Mouse (Mus musculus) liver, embryonic 13.5 days (tissue): ENCODE measurements around the gene Pfkfb1. TPM values are rescaled to one million over a fixed set of nuclear protein-coding genes. Genes with fewer than 3 reads are reported as not detected.

Experiments used
- microRNA-seq: library from miRNA; unstranded; fragments of <30 nt; microRNA quantifications from one replicate; pipeline ENCODE4, GENCODE M21; 2016
- polyA plus RNA-seq: library from polyadenylated mRNA; unstranded; fragments of >200 nt; fragmentation: Nextera tagmentation; extraction: Ambion mirVana; gene quantifications from 2 replicates; pipeline ENCODE4 v1.2.1, GENCODE M21; 2015

The Pfkfb1 gene
- polyA plus RNA-seq, 1 experiment from 2014 or later: 4.4 TPM

Small RNA genes within 50 kb of the gene (microRNA-seq; reads per million reads assigned to microRNA genes)
- gene Mir3620: not detected

Other genes with a start within 250 kb of the Pfkfb1 start
- 17.2 and 19.7 TPM in 2 replicates for gene Tmem29, start 129.1 kb upstream of the Pfkfb1 start, polyA plus RNA-seq
- 981 and 999 TPM in 2 replicates for gene Alas2, start 40.9 kb upstream of the Pfkfb1 start, polyA plus RNA-seq
- 12.7 and 13.1 TPM in 2 replicates for gene Apex2, start 1.6 kb downstream of the Pfkfb1 start, polyA plus RNA-seq
- 1.2 and 1.4 TPM in 2 replicates for gene Tro, start 69.4 kb downstream of the Pfkfb1 start, polyA plus RNA-seq
- gene Maged2, start 226.1 kb downstream of the Pfkfb1 start, polyA plus RNA-seq: 70.6 and 76.8 TPM in 2 replicates